Mouse (Mus musculus) frontal cortex, adult 2 months (tissue): ENCODE data around the gene Plekhg1. TPM values are rescaled to one million over a fixed set of nuclear protein-coding genes. Genes with fewer than 3 reads are reported as not detected.

Experiments
- DNase-seq, 2 experiments: peaks; one replicate each; pipeline ENCODE4 v3.0.0; 2022; ENCODE audit warnings: low spot score in 1 of 2; ENCODE audit errors: extremely low spot score in 1 of 2
- polyA plus RNA-seq: library from polyadenylated mRNA; depleted of rRNA; stranded (reverse); fragments of >200 nt; gene quantifications from 2 replicates; pipeline ENCODE4 v1.2.3, GENCODE M21; 2012

The Plekhg1 gene
- polyA plus RNA-seq, 1 experiment, result 6.4 TPM

- no peak for DNase-seq
Observed at GRCm38 (mm10) chr10:3867298-3867697, 127.1 kb downstream of the Plekhg1 start.

GRCm38 (mm10) chr10:3870828-3871227, 130.7 kb downstream of the Plekhg1 start:
- no peak for DNase-seq

GRCm38 (mm10) chr10:3873467-3873866, 133.3 kb downstream of the Plekhg1 start:
- no peak for DNase-seq

GRCm38 (mm10) chr10:3877852-3878535, 137.8 kb downstream of the Plekhg1 start:
- no peak for DNase-seq

- no peak for DNase-seq
Observed at GRCm38 (mm10) chr10:3881179-3881578, 141.0 kb downstream of the Plekhg1 start.

GRCm38 (mm10) chr10:3888510-3888909, 148.3 kb downstream of the Plekhg1 start:
- peak in 1 of 2 experiments; percentile 16 for DNase-seq

- DNase-seq, result no peak
Observed at GRCm38 (mm10) chr10:3891381-3892263, 151.5 kb downstream of the Plekhg1 start.

GRCm38 (mm10) chr10:3892368-3892767, 152.2 kb downstream of the Plekhg1 start:
- DNase-seq, result no peak

GRCm38 (mm10) chr10:3898068-3898467, 157.9 kb downstream of the Plekhg1 start:
- DNase-seq, result peak in 1 of 2 experiments; percentile 10

GRCm38 (mm10) chr10:3900416-3900956, 160.3 kb downstream of the Plekhg1 start:
- no peak for DNase-seq

- no peak for DNase-seq
Observed at GRCm38 (mm10) chr10:3905747-3906146, 165.6 kb downstream of the Plekhg1 start.

GRCm38 (mm10) chr10:3914104-3914503, 173.9 kb downstream of the Plekhg1 start:
- no peak for DNase-seq

GRCm38 (mm10) chr10:3920368-3921152, 180.4 kb downstream of the Plekhg1 start:
- DNase-seq, result peak in 1 of 2 experiments; percentile 33

GRCm38 (mm10) chr10:3928008-3928545, 187.9 kb downstream of the Plekhg1 start:
- no peak for DNase-seq

GRCm38 (mm10) chr10:3931831-3932230, 191.7 kb downstream of the Plekhg1 start:
- DNase-seq, result no peak

GRCm38 (mm10) chr10:3933311-3933940, 193.3 kb downstream of the Plekhg1 start:
- no peak for DNase-seq

GRCm38 (mm10) chr10:3936864-3937263, 196.7 kb downstream of the Plekhg1 start:
- no peak for DNase-seq

GRCm38 (mm10) chr10:3939895-3940595, 199.9 kb downstream of the Plekhg1 start:
- no peak for DNase-seq

GRCm38 (mm10) chr10:3940596-3940975, 200.4 kb downstream of the Plekhg1 start:
- no peak for DNase-seq
